In the genomic region with DNA sequence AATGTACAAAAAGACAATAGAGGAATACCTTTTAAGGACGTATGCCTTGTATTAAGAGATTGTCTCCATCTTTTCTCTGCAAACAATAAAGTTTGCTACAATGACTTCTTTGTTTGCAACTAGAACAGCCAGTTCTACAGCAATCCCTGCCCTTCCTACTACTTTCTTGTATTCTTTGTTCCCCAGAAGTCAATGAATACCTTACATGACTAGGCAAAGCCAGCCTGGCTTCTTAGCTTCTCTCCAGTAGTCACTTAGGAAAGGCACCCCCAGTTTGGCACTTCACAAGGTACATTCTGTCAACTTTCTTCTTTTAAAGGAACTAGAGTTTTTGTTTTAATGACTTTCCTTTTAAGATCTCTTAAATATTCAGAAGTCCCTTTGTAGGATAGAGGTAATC, we compare ENCODE assay signal across 21 mouse cellular contexts. TPM values are rescaled to one million over a fixed set of nuclear protein-coding genes. Genes with fewer than 3 reads are reported as not detected.
"Had no signal": no experiment of that assay in that cellular context is flagged by ENCODE, and none has a peak within 500 bp of the region (broad histone marks: within the 10 kb centered on the region; RNA-seq: fewer than 3 reads in every experiment).

No protein-coding gene starts in this region.

- H3K4me2 ChIP-seq: intestine, embryonic 15.5 days; limb, embryonic 13.5 days; liver, embryonic 12.5 days; liver, embryonic 15.5 days; midbrain, embryonic 12.5 days; midbrain, embryonic 15.5 days; neural tube, embryonic 12.5 days; neural tube, embryonic 15.5 days had no signal

- H3K27ac ChIP-seq: intestine, embryonic 15.5 days; limb, embryonic 10.5 days; limb, embryonic 13.5 days; liver, embryonic 12.5 days; liver, embryonic 15.5 days; macrophage; midbrain, embryonic 12.5 days; midbrain, embryonic 15.5 days; neural tube, embryonic 12.5 days; neural tube, embryonic 15.5 days had no signal

- ATAC-seq: intestine, embryonic 15.5 days; liver, embryonic 12.5 days; lung, postnatal 0 days; midbrain, embryonic 15.5 days had no signal

- H3K9me3 ChIP-seq: intestine, embryonic 15.5 days; limb, embryonic 10.5 days; limb, embryonic 13.5 days; liver, embryonic 12.5 days; liver, embryonic 15.5 days; midbrain, embryonic 12.5 days; midbrain, embryonic 15.5 days; neural tube, embryonic 12.5 days; neural tube, embryonic 15.5 days had no signal

- H3K27me3 ChIP-seq: intestine, embryonic 15.5 days; limb, embryonic 13.5 days; liver, embryonic 12.5 days; liver, embryonic 15.5 days; midbrain, embryonic 12.5 days; midbrain, embryonic 15.5 days; neural tube, embryonic 12.5 days; neural tube, embryonic 15.5 days had no signal

- H3K9ac ChIP-seq: intestine, embryonic 15.5 days; limb, embryonic 13.5 days; liver, embryonic 12.5 days; liver, embryonic 15.5 days; midbrain, embryonic 12.5 days; midbrain, embryonic 15.5 days; neural tube, embryonic 12.5 days; neural tube, embryonic 15.5 days had no signal

- H3K4me1 ChIP-seq: intestine, embryonic 15.5 days; limb, embryonic 10.5 days; liver, embryonic 12.5 days; liver, embryonic 15.5 days; midbrain, embryonic 15.5 days; neural tube, embryonic 15.5 days had no signal

- H3K36me3 ChIP-seq: intestine, embryonic 15.5 days; limb, embryonic 10.5 days; liver, embryonic 12.5 days; liver, embryonic 15.5 days; midbrain, embryonic 15.5 days; neural tube, embryonic 12.5 days; neural tube, embryonic 15.5 days had no signal

- H3K4me3 ChIP-seq: intestine, embryonic 15.5 days; limb, embryonic 10.5 days; limb, embryonic 13.5 days; liver, embryonic 12.5 days; liver, embryonic 15.5 days; midbrain, embryonic 12.5 days; midbrain, embryonic 15.5 days; neural tube, embryonic 12.5 days; neural tube, embryonic 15.5 days had no signal

- DNase-seq: kidney, postnatal 10 days; liver; lung, adult 2 months; right cerebral cortex, adult 18-20 months; right cerebral cortex, postnatal 14 days; spleen, adult 18-20 months; thymus, adult 2 months; thymus, postnatal 14 days; thymus, postnatal 4 days had no signal

RNA-seq across cellular contexts. Expression of a gene that starts 10.7 kb away (rescaled TPM):
- total RNA-seq: megakaryocyte, adult 5-6 weeks had no signal
